Mouse (Mus musculus) spleen, adult 18-20 months (tissue): ENCODE results near the gene Cxcr2.
"Not testable (repeated sequence)": the region's sequence is repeated elsewhere in the genome, so short reads cannot be mapped to it uniquely, and the experiment has no call there.

ENCODE experiments used
- DNase-seq, 2 experiments: peaks; one replicate each; pipeline ENCODE4 v3.0.0; 2022; ENCODE audit warnings: mixed read lengths in 2 of 2

Gene Cxcr2

GRCm38 (mm10) chr1:74141781-74142180 is 12.0 kb upstream of the Cxcr2 start:
- no peak for DNase-seq

- no peak for DNase-seq
These were observed 4.5 kb upstream of the Cxcr2 start for GRCm38 (mm10) chr1:74149106-74149885.

GRCm38 (mm10) chr1:74150101-74150500 is 3.7 kb upstream of the Cxcr2 start:
- DNase-seq = no peak

GRCm38 (mm10) chr1:74151091-74151490 is 2.7 kb upstream of the Cxcr2 start:
- no peak for DNase-seq

GRCm38 (mm10) chr1:74155435-74156012 is 1.7 kb downstream of the Cxcr2 start:
- no peak for DNase-seq

GRCm38 (mm10) chr1:74156381-74156910 is 2.7 kb downstream of the Cxcr2 start:
- no peak for DNase-seq

- not testable (repeated sequence) for DNase-seq
These were observed 5.8 kb downstream of the Cxcr2 start for GRCm38 (mm10) chr1:74159613-74160012.

- DNase-seq = no peak
These were observed 6.2 kb downstream of the Cxcr2 start for GRCm38 (mm10) chr1:74160036-74160435.

- no peak for DNase-seq
These were observed 13.3 kb downstream of the Cxcr2 start for GRCm38 (mm10) chr1:74167136-74167535.

- DNase-seq = no peak
These were observed 15.9 kb downstream of the Cxcr2 start for GRCm38 (mm10) chr1:74169721-74170120.

GRCm38 (mm10) chr1:74172722-74173121 is 18.9 kb downstream of the Cxcr2 start:
- DNase-seq = no peak

- no peak for DNase-seq
These were observed 21.9 kb downstream of the Cxcr2 start for GRCm38 (mm10) chr1:74175731-74176130.

- no peak for DNase-seq
These were observed 24.8 kb downstream of the Cxcr2 start for GRCm38 (mm10) chr1:74178618-74179017.

GRCm38 (mm10) chr1:74179624-74180408 is 26.0 kb downstream of the Cxcr2 start:
- DNase-seq = no peak

GRCm38 (mm10) chr1:74181462-74181861 is 27.7 kb downstream of the Cxcr2 start:
- no peak for DNase-seq

GRCm38 (mm10) chr1:74183006-74183405 is 29.2 kb downstream of the Cxcr2 start:
- no peak for DNase-seq

GRCm38 (mm10) chr1:74190471-74190870 is 36.7 kb downstream of the Cxcr2 start:
- no peak for DNase-seq

GRCm38 (mm10) chr1:74192711-74193110 is 38.9 kb downstream of the Cxcr2 start:
- no peak for DNase-seq

GRCm38 (mm10) chr1:74194445-74194844 is 40.7 kb downstream of the Cxcr2 start, which contains the start of gene Cxcr1:
TSS of gene Cxcr1 (minus strand) at chr1:74194631.
- DNase-seq = no peak

GRCm38 (mm10) chr1:74195961-74196360 is 42.2 kb downstream of the Cxcr2 start:
- DNase-seq = peak in 1 of 2 experiments; percentile 28

GRCm38 (mm10) chr1:74196621-74197419 is 43.0 kb downstream of the Cxcr2 start:
- DNase-seq = no peak

- DNase-seq = no peak
These were observed 44.1 kb downstream of the Cxcr2 start for GRCm38 (mm10) chr1:74197726-74198470.
